Mouse (Mus musculus): ENCODE measurements around the gene Rbbp7. TPM values are rescaled to one million over a fixed set of nuclear protein-coding genes. Genes with fewer than 3 reads are reported as not detected.

Rbbp7 gene
- polyA plus RNA-seq (2015; fragmentation: Nextera tagmentation; extraction: Ambion mirVana) = 435 and 458 TPM in 2 replicates

- H3K4me3 ChIP-seq = peak within 1 kb of the TSS; percentile 63
- WGBS = 30% methylated on average over 93 of the region's 100 CpGs
- peaks cover 5% of the 10 kb centered on the region; the same call in 1 of the 2 replicates for H3K27me3 ChIP-seq
- no peaks in the 10 kb centered on the region for H3K36me3 ChIP-seq
- peak within 1 kb of the TSS; percentile 98 for H3K27ac ChIP-seq
- peak within 1 kb of the TSS; percentile 83 for H3K9ac ChIP-seq
- H3K4me1 ChIP-seq = peaks cover 7% of the 10 kb centered on the region; the same call in 1 of the 2 replicates
- peak; percentile 97 for ATAC-seq (ENCODE audit: insufficient number of reproducible peaks, insufficient read depth, low FRiP score, low TSS enrichment, low read depth)
- no peaks in the 10 kb centered on the region for H3K9me3 ChIP-seq
- peak within 1 kb of the TSS; percentile 60 for H3K4me2 ChIP-seq
Measured at GRCm38 (mm10) chrX:162760115-162760942, at the start of gene Rbbp7. Rbbp7 (plus strand) TSS chrX:162760402.

DNA sequence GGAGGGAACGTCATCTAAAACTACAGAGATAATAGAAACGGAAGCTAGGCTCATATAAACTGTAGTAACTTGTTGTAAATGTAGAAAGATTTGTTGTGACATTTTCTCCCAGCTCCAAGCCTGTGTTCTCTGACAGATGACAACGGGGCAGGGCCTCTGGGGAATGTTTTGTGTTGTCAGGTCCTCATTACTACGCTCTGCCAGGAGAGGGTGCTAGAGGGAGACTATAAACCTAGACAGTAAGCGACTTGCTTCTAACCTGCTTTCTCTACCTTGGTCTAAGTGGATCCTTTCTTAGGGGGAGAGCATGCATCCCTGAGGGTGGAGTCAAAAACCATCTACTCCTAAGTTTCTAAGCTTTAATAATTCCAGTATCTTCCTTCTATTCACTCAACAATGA is 42.4 kb upstream of the Rbbp7 start:
- no peak overlapping the region for H3K4me3 ChIP-seq
- no peak for ATAC-seq (ENCODE audit: insufficient number of reproducible peaks, insufficient read depth, low FRiP score, low TSS enrichment, low read depth)
- no peak overlapping the region for H3K9ac ChIP-seq
- H3K27ac ChIP-seq = no peak overlapping the region
- H3K9me3 ChIP-seq = no peaks in the 10 kb centered on the region
- WGBS = 29% methylated on average over 5 of the region's 5 CpGs
- no peaks in the 10 kb centered on the region for H3K27me3 ChIP-seq
- no peak overlapping the region for H3K4me2 ChIP-seq
- no peaks in the 10 kb centered on the region for H3K36me3 ChIP-seq
- no peaks in the 10 kb centered on the region for H3K4me1 ChIP-seq

- no peak for ATAC-seq (ENCODE audit: insufficient number of reproducible peaks, insufficient read depth, low FRiP score, low TSS enrichment, low read depth)
- no peaks in the 10 kb centered on the region for H3K9me3 ChIP-seq
- H3K4me2 ChIP-seq = no peak overlapping the region
- WGBS = 48% methylated on average over 2 of the region's 2 CpGs
- H3K4me3 ChIP-seq = no peak overlapping the region
- H3K4me1 ChIP-seq = no peaks in the 10 kb centered on the region
- no peak overlapping the region for H3K27ac ChIP-seq
- no peak overlapping the region for H3K9ac ChIP-seq
- no peaks in the 10 kb centered on the region for H3K27me3 ChIP-seq
- no peaks in the 10 kb centered on the region for H3K36me3 ChIP-seq
Measured at GRCm38 (mm10) chrX:162719615-162720014, 40.6 kb upstream of the Rbbp7 start.

- 0 out of 2 replicates have a peak overlapping the region, but pooled peaks have one; percentile 3 for H3K4me2 ChIP-seq
- H3K4me1 ChIP-seq = peaks cover 6% of the 10 kb centered on the region; the same call in 1 of the 2 replicates
- no peak overlapping the region for H3K4me3 ChIP-seq
- H3K9ac ChIP-seq = no peak overlapping the region
- H3K36me3 ChIP-seq = no peaks in the 10 kb centered on the region
- no peak for ATAC-seq (ENCODE audit: insufficient number of reproducible peaks, insufficient read depth, low FRiP score, low TSS enrichment, low read depth)
- WGBS = 25% methylated on average over 13 of the region's 13 CpGs
- H3K27ac ChIP-seq = no peak overlapping the region
- H3K9me3 ChIP-seq = no peaks in the 10 kb centered on the region
- H3K27me3 ChIP-seq = 0 out of 2 replicates have a peak, but pooled peaks cover 4% of the 10 kb centered on the region
Measured at GRCm38 (mm10) chrX:162727367-162727777, 32.8 kb upstream of the Rbbp7 start.

GRCm38 (mm10) chrX:162727795-162728194 is 32.4 kb upstream of the Rbbp7 start:
- no peak overlapping the region for H3K27ac ChIP-seq
- 50% methylated on average over 9 of the region's 9 CpGs for WGBS
- H3K4me1 ChIP-seq = peaks cover 6% of the 10 kb centered on the region; the same call in 1 of the 2 replicates
- H3K27me3 ChIP-seq = 0 out of 2 replicates have a peak, but pooled peaks cover 4% of the 10 kb centered on the region
- H3K4me2 ChIP-seq = no peak overlapping the region
- no peak overlapping the region for H3K9ac ChIP-seq
- no peak overlapping the region for H3K4me3 ChIP-seq
- no peaks in the 10 kb centered on the region for H3K9me3 ChIP-seq
- H3K36me3 ChIP-seq = no peaks in the 10 kb centered on the region
- no peak for ATAC-seq (ENCODE audit: insufficient number of reproducible peaks, insufficient read depth, low FRiP score, low TSS enrichment, low read depth)

DNA sequence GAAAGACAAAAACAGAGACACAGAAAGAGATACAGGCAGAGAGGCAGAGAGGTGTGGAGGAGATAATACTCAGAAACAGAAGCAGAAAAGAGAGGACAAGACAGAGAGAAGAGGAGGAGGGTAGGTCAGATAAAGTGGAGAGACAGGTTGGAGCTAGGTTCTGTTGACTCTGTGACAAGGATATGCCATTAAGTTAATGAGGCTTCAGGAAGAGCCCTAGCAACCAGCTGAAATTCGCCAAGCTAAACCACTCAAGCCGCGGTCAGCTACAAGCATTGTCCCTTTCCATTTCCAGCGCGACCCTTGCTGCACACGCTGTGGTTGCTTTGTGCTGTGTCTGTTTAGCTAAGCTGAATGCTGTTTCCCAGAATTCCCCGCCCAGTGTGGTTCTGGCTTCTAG is 32.0 kb upstream of the Rbbp7 start:
- H3K27me3 ChIP-seq = 0 out of 2 replicates have a peak, but pooled peaks cover 4% of the 10 kb centered on the region
- WGBS = 41% methylated on average over 7 of the region's 7 CpGs
- H3K4me1 ChIP-seq = peaks cover 6% of the 10 kb centered on the region; the same call in 1 of the 2 replicates
- no peak for ATAC-seq (ENCODE audit: insufficient number of reproducible peaks, insufficient read depth, low FRiP score, low TSS enrichment, low read depth)
- H3K27ac ChIP-seq = no peak overlapping the region
- H3K36me3 ChIP-seq = no peaks in the 10 kb centered on the region
- H3K9ac ChIP-seq = no peak overlapping the region
- H3K4me3 ChIP-seq = no peak overlapping the region
- H3K9me3 ChIP-seq = no peaks in the 10 kb centered on the region
- no peak overlapping the region for H3K4me2 ChIP-seq

GRCm38 (mm10) chrX:162730031-162730430 is 30.2 kb upstream of the Rbbp7 start:
- H3K4me2 ChIP-seq = no peak overlapping the region
- WGBS = 85% methylated on average over 4 of the region's 4 CpGs
- peaks cover 6% of the 10 kb centered on the region; the same call in 1 of the 2 replicates for H3K4me1 ChIP-seq
- H3K9me3 ChIP-seq = no peaks in the 10 kb centered on the region
- H3K4me3 ChIP-seq = no peak overlapping the region
- ATAC-seq (ENCODE audit: insufficient number of reproducible peaks, insufficient read depth, low FRiP score, low TSS enrichment, low read depth) = no peak
- no peak overlapping the region for H3K9ac ChIP-seq
- 0 out of 2 replicates have a peak, but pooled peaks cover 4% of the 10 kb centered on the region for H3K27me3 ChIP-seq
- H3K27ac ChIP-seq = no peak overlapping the region
- H3K36me3 ChIP-seq = no peaks in the 10 kb centered on the region

DNA sequence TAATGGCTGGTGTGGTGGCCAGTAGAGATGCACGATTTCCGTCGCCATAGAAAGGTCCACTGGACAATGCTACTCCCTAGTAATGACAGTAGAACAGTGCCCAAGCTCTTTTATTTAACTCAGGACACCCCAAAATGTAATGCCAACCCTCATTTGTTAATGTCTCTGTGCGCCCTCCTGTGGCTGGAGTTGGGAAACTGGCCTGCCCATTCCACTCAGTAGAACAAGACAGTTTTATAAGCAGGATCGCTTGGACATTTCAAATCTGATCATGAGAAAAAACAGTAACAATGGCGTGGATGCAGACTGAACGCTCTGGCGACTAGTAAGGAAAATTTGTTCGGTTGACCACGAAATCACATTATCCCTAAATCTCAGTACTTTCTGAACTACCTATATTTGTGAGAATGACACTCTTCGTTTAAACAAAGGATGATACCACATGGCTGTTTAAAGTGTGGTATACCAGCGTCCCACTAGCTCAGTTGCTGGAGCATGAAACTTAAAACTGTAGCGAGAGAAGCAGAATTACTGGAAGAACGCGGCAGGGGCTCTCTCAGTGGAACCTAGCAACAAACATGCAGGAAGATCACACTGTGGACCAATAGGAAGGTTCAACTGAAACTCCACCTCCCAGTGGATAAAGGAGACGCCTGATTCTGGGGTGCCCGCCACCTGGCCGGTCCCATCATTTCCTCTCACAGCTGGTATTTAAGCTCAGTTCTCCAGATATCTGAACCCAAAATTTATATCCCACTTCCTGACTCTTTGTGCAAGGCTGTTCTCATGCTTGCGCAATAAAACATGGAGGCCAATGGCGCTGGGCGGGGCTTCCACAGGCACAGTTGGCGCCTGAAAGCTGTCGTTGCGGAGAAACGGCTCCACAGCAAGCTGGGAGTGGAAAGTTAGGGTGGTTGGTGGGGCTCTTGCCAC is 24.9 kb upstream of the Rbbp7 start:
- H3K4me2 ChIP-seq = peak overlapping the region; percentile 59
- H3K27ac ChIP-seq = peak overlapping the region; percentile 92
- WGBS = 29% methylated on average over 25 of the region's 25 CpGs
- H3K9me3 ChIP-seq = no peaks in the 10 kb centered on the region
- ATAC-seq (ENCODE audit: insufficient number of reproducible peaks, insufficient read depth, low FRiP score, low TSS enrichment, low read depth) = peak; percentile 79; the same call in 1 of the 2 replicates
- no peaks in the 10 kb centered on the region; the same call in 1 of the 2 replicates for H3K27me3 ChIP-seq
- H3K4me1 ChIP-seq = no peaks in the 10 kb centered on the region
- H3K9ac ChIP-seq = peak overlapping the region; percentile 55
- no peaks in the 10 kb centered on the region for H3K36me3 ChIP-seq
- peak overlapping the region; percentile 44 for H3K4me3 ChIP-seq

- H3K36me3 ChIP-seq = no peaks in the 10 kb centered on the region
- peak overlapping the region; percentile 92 for H3K27ac ChIP-seq
- peak overlapping the region; percentile 44 for H3K4me3 ChIP-seq
- 30% methylated on average over 9 of the region's 9 CpGs for WGBS
- no peaks in the 10 kb centered on the region for H3K9me3 ChIP-seq
- H3K4me1 ChIP-seq = no peaks in the 10 kb centered on the region
- peak overlapping the region; percentile 59 for H3K4me2 ChIP-seq
- 0 out of 2 replicates have a peak, but pooled peaks have one; percentile 17 for ATAC-seq (ENCODE audit: insufficient number of reproducible peaks, insufficient read depth, low FRiP score, low TSS enrichment, low read depth)
- no peaks in the 10 kb centered on the region; the same call in 1 of the 2 replicates for H3K27me3 ChIP-seq
- H3K9ac ChIP-seq = peak overlapping the region; percentile 55
Measured at GRCm38 (mm10) chrX:162736140-162736659, 24.0 kb upstream of the Rbbp7 start.

GRCm38 (mm10) chrX:162748696-162749420 is 11.3 kb upstream of the Rbbp7 start:
- H3K27me3 ChIP-seq = peaks cover 24% of the 10 kb centered on the region; the same call in 1 of the 2 replicates
- no peak overlapping the region for H3K9ac ChIP-seq
- no peak for ATAC-seq (ENCODE audit: insufficient number of reproducible peaks, insufficient read depth, low FRiP score, low TSS enrichment, low read depth)
- no peak overlapping the region for H3K4me2 ChIP-seq
- no peaks in the 10 kb centered on the region for H3K4me1 ChIP-seq
- H3K36me3 ChIP-seq = no peaks in the 10 kb centered on the region
- 57% methylated on average over 9 of the region's 9 CpGs for WGBS
- H3K4me3 ChIP-seq = no peak overlapping the region
- H3K9me3 ChIP-seq = no peaks in the 10 kb centered on the region
- no peak overlapping the region for H3K27ac ChIP-seq

Measured in embryonic facial prominence, embryonic 13.5 days (tissue).